Mouse (Mus musculus) E14TG2a.4 (cell line): Measurements from ENCODE around the gene Exo5.

Source experiments
- CTCF ChIP-seq: conservative IDR thresholded peaks from 2 replicates; pipeline ENCODE4 v1.5.1; 2014; ENCODE audit warnings: low read length
- NANOG ChIP-seq: IDR thresholded peaks from 2 replicates; pipeline ENCODE4 v1.6.1; 2014; ENCODE audit warnings: borderline replicate concordance, low read length, mixed read lengths
- POU5F1 ChIP-seq: IDR thresholded peaks from 2 replicates; pipeline ENCODE4 v1.6.1; 2014; ENCODE audit warnings: low read length, borderline replicate concordance

DNA sequence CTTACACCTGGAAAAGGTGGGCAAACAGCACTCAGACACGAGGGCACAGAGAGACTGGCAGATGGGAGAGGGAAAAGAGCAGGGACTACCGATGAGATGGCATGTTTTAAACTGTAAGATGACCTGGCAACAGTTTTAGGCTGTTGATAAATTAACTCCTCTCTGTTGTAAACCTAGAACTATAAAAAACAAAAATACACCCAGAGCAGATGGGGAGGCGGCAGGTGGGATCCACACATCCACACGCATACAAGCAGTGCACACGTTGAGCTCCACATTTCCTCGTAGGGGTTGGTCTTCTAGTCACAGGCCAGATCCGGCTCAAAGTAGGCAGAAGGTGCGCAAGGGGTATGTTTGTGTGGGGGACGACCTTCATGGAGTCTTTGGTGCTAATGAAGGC, 43.7 kb upstream of the Exo5 start:
- no peak for TF ChIP-seq CTCF
- no peak for TF ChIP-seq POU5F1
- no peak for TF ChIP-seq NANOG
